Mouse (Mus musculus): ENCODE results near the gene Yipf2. TPM values are rescaled to one million over a fixed set of nuclear protein-coding genes. Genes with fewer than 3 reads are reported as not detected.

The Yipf2 gene
- total RNA-seq, 2 experiments from 2014 or later: 22.5 to 23.4 TPM

DNA sequence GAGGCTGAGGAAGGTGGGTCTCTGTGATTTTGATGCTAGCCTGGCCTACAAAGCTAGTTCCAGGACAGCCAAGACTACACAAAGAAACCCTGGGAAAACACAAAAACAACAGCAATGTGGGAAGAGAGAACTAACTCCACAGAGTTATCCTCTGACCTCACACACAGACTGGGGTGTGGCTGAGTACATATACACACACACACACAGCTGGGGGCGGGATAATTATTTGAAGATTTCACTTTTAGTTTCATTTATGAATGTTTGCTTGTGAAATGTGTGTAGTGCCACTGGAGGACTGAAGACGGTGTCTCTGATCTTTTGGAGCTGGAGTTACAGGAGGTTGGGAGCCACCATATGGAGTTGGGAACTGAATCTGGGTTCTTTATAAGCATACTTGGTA, 8.4 kb upstream of the Yipf2 start:
- DNase-seq (ENCODE audit: low spot score in 2 of 2): no peak

DNA sequence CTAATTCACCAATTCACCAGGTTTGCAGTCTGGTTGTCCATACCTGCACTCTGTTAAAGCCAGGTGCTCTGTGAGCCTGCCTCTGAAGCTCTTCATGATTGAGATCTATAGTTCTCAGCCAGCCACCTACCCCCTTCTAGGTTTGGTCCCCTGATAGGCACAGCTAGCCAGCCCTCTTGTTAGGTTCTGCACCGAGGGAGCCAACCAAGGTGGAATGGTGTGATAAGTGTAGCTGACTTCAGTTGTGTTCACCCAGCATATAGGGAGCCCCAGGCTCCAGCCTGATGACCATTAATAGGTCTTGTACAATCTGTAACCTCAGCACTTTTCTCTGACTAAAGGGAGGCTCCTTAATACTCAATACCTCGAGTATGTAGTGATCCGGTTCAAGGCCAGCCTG, 7.6 kb upstream of the Yipf2 start:
- DNase-seq (ENCODE audit: low spot score in 2 of 2): no peak

DNA sequence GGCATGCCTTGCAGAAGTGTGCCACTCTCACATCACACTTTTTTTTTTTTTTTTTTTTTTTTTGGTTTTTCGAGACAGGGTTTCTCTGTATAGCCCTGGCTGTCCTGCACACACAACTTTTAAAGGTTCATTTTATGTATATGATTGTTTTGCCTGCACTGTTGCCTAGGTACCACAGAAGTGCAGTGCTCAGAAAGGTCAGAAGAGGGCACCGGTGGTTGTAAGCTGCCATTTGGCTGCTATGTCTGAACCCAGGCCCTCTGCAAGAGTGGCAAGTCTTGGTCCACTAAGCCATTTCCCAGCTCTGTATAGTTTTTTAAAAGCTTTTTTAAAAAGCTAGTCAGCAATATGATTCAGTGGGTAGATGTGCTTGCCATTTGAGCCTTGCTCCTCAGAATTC, 5.6 kb upstream of the Yipf2 start:
- DNase-seq (ENCODE audit: low spot score in 2 of 2): no peak

DNA sequence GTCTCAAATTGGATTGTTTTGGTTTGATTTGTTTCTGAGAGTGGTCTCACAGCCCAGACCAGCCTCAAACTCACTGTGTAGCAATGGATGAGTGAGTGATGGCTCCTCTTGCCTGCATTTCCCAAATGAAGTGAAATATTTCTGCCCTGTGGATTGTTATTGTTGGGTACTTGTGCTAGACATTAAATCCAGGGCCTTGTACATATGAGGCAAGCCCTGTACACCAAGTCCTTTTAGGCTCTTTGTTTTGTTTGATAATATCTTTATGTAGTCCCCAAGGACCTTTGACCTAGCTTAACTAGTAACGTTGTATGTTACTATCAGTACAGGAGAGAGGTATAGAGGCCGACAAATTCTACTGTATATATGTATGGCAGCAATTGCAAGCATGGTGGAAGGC, 2.2 kb upstream of the Yipf2 start:
- DNase-seq (ENCODE audit: low spot score in 2 of 2): no peak

DNA sequence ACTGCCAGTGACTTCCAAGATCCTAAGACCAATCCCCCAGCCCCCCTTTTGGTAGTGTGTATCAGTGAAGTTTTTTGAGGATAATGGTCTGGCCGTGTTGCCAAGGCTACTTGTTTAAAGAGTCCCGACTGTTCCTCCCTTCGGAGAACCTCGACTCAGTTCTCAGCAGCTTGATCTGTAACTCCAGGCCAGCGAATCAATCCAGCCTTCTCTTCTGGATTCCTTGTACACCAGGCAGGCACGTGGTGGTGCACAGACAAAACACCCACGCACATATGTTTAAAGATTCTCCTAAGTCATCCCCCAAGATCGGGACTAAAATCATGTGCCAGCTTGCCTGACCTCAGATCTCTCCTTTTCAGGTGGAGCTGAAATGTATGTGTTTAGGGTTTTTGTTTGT, 1.7 kb upstream of the Yipf2 start:
- peak in 1 of 2 experiments; percentile 11 for DNase-seq (ENCODE audit: low spot score in 2 of 2)

DNA sequence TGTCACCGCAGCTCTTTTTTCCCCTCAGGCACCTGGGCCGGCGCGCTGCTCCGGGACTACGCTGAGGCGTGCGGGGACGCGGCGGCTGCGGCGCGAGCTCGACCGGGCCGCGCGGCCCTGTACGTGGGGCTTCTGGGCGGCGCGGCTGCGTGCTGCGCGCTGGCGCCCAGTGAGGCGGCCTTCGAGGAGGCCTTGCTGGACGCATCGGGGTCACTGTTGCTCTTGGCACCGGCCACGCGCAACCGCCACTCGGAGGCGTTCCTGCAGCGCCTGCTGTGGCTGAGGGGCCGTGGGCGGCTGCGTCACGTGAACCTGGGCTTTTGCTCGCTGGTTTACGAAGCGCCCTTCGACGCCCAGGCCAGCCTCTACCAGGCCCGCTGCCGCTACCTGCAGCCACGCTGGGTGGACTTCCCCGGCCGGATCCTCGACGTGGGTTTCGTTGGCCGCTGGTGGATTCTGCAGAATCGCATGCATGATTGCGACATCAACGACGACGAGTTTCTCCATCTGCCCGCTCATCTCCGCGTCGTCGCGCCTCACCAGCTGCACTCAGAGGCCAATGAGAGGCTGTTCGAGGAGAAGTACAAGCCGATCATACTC, 594 bp upstream of the Yipf2 start:
- DNase-seq (ENCODE audit: low spot score in 2 of 2): peak; percentile 60 to 74

DNA sequence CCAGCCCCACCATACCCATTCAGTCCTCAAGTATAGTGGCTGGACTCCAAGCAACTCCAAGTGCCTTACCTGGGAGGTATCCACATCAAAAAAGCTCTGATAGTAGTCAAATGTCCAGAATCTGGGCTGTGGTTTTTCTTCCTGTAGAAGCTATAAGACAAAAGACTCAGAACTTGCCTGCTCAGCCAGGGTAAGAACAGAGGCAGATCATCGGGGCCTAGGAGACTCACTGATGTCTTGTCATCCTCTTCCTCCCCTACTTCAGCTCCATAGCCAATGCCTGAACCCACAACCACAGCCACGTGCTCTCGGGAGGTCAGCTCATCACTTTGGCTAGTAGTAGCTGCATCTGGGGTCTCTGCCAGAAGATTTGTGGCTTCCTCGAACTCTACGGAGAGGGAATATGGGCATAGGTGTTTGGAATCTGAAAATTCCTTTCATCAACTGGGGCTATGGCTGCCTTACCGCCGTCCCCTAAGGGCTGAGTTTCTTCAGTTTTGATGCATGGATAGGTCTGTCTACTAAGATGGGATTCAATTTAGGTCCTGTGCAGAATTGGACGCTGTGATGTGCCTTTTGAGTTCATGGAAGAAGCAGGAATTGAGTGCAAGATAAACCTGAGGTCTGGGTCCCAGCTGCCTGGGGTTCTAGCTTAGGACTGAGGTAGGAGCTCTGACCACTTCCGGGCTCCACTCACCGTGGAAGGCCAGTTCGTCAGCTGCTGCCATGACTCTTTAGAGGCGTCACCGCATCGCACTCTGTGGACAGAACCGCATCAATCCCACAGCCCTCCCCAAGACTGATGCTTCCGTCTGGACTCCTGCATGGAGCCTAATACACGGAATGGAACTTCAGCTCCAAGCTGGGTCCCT, 561 bp downstream of the Yipf2 start:
- DNase-seq (ENCODE audit: low spot score in 2 of 2): no peak

DNA sequence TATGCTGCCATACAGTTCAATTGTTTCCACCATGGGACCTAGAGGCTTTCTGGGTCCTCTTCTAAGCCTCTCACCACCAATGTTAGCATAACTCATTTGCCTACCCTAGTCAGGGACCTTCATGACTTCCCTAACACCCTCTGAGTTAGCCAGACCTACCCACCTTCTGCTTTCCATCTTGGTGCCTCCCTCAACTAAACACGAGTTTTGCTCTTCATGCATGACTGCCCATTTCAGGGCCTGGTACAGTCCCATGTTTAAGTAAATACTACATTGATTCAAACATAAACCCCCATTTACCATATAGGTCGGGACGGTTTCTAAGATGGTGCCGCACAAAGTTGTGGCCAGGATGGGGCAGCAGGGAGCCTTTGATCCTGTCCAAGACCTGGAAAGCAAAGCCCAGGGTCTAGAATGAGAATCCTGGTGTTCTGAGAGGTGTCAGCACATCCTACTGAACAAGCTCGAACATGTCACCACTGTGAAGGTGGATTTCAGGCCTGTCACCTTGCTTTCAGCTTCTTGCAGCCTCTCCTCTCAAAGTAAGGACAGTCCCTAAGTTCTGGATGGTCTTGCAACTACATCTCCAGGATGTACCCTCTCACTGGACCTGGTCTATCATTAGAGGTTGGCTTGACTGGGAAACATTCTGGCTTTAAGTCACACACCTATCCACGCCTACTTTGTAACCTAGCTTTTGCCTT, 1.3 kb downstream of the Yipf2 start:
- no peak for DNase-seq (ENCODE audit: low spot score in 2 of 2)

DNA sequence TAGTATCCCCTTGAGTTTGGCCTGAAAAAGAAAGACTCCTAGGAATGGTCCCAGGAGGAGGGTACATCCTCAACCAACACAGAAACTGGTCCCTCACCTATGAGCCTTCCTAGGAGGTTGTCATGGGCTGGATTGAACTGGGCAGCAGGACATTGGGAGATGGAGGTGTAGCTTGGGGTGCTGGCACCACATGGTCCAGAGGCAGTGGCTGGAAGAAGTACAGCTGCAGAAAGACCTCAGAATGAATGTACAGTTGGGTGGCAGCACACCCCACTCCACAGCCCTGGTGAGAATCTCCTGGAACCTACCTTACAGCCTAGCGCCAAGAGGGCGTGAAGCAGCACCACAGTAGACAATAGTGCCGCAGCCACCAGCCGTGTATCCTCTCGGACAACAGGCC, 3.1 kb downstream of the Yipf2 start:
- no peak for DNase-seq (ENCODE audit: low spot score in 2 of 2)

DNA sequence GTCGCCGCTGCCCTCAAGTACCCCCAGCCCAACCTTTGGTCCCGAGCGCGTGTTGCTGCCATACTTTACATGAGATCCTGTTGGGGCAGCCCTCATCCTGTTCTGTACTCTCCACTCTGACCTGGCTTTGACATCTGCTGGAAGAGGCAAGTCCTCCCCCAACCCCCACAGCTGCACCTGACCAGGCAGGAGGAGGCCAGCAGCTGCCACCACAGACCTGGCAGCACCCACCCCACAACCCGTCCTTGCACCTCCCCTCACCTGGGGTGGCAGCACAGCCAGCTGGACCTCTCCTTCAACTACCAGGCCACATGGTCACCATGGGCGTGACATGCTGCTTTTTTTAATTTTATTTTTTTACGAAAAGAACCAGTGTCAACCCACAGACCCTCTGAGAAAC, 4.3 kb downstream of the Yipf2 start:
- no peak for DNase-seq (ENCODE audit: low spot score in 2 of 2)

DNA sequence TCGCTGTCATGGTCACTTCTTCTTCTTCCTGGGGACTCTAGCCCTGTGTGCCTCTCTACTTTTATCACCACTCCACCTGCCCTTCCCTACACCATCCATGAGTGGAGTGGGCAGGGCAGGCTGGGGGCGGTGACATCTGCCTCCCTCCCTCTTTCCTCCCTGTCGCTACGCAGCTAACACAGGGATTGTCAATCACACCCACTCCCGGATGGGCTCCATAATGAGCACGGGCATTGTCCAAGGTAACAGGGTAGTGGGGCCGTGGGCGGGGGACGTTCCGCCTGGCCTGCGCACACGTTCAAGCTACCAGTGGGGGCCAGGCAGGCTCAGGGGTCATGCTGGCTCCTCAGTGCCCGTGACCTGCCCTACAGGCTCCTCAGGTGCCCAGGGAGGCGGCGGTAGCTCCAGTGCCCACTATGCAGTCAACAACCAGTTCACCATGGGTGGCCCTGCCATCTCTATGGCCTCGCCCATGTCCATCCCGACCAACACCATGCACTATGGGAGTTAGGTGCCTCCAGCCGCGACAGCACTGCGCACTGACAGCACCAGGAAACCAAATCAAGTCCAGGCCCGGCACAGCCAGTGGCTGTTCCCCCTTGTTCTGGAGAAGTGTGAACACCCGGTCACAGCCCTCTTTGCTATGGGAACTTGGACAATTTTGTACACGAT, 4.8 kb downstream of the Yipf2 start:
- DNase-seq (ENCODE audit: low spot score in 2 of 2): peak in 1 of 2 experiments; percentile 18

DNA sequence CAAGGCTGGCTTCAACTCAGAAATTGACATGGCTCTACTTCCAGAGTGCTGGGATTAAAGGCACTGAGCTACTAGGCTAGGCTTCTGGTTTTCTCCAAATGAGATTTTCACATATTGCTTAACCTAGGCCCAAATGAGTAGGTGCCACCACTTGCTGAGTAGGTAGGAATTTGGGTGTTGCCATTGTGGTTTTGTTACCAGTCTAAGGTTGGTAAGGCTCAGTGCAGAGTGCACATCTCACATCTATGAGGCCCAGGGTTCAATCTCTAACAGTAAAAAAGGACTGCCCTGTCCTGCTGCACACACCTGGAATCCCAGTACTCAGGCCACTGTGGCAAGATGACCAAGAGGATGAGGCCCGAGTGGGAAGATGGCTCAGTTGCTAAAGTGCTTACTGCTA, 7.2 kb downstream of the Yipf2 start:
- DNase-seq (ENCODE audit: low spot score in 2 of 2): no peak

DNA sequence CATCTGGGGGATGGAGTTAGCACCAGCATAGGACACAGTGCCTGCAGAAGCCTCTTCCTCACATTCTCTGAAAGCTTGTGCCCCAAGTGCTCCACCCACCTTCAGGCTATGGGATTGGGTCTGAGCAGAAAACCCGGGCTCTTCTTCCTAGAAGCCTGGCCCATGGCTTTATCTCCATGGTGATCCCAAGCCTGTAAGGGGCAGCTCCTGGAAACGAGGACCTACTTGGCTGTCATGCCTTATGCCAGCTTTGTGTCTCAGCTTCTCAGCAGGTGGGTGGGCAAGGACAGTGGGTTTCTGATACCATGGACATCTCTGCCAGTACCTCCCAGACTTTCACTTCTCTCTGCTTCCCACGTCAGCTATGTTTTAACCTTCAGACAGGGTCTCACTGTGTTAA, 14.4 kb downstream of the Yipf2 start:
- DNase-seq (ENCODE audit: low spot score in 2 of 2): no peak

DNA sequence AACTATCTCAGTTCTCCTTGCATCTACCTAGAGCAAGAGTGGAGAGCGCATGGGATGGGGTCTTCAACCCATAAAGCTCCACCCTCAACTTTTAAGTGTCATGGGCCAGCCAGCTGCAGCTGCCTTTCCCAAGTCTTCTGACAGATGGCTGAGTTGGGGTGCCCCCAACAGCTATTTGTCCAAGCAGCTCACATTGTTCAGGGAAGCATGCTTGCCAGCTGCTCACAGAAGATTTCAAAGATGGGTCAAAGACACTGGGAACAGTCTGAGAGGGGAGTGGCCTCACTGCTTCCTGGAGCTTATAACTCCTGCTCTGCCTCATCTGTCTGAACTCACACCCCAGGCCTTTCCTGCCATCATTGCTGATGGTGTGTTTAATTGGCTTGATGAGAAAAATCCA, 16.3 kb downstream of the Yipf2 start:
- no peak for DNase-seq (ENCODE audit: low spot score in 2 of 2)

DNA sequence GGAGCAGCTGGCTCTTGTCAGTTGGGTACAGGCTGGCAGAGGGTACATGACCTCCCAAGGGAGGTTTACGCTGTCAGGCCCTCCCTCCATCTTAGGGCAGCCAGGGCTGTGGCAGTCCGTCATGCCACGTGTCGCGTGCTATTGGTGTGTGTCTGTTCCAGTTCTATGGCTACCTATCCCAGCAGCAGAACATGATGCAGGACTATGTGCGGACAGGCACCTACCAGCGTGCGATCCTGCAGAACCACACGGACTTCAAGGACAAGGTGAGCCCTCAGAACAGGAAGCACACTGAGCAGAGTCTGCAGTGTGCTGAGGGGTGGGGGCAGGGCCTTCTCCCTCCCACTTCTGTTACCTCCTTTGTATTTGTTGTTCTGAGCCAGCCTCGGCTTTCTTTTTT, 17.4 kb downstream of the Yipf2 start:
- no peak for DNase-seq (ENCODE audit: low spot score in 2 of 2)

DNA sequence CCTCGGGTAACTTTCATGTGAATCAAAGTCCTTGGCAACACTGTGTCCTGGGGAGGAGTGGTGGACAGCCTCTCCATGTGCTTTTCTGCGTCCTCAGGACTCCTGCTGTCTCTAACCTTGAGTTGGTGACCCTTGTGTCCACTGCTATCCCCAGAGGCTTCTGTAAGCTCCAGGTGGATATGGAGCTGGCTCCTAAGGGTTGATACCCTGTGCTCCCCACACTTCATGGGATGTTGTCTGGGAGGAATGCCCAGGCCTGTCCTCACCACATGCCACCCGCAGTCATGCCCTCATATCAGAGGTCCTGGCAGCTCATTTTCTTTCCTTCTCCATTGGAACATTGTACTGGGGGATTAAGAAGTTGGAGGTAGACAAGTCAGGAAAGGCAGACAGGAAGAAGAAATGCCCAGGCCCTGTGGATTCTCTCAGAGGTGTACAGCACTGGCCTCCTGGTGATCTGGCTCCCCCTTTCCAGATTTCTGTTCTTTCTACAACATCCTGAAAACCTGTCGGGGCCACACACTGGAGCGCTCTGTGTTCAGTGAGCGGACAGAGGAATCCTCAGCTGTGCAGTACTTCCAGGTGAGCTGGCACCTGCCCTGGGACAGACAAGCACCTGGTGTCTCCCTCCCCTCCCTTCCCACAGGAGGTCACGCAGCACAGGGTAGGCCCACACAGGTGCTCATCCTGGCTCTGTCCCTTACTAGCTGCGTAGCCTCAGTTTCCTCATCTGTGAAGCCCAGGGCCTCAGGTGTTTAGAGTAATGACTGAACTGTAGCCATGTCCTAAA, 18.4 kb downstream of the Yipf2 start:
- no peak for DNase-seq (ENCODE audit: low spot score in 2 of 2)

DNA sequence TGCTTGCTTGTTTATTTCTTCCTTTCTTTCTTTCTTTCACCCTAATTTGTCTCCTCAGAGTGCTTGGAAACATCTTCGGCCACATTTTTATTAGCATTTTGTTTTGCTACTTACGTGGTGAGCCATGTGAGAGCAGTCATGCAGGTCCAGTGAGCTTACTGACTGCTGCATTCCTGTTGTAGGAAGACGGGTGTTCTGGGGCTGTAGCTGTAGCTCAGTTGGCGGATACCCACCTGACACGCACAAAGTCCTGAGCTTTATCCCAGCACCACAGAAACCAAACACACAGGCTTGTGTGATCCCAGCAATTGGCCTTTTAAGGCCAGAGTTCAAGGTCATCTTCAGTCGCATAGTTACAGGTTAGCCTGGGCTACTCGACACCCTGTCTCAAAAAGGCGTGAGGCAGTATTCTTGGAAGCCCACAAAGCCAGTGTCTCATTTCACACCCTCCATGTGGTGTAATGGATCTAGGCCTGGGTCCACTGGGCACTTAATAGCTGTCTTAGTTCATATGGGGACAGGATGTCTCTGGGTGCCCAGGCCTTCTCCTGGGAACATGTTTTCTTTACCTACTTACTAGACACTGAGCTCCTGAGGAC, 23.9 kb downstream of the Yipf2 start:
- no peak for DNase-seq (ENCODE audit: low spot score in 2 of 2)

DNA sequence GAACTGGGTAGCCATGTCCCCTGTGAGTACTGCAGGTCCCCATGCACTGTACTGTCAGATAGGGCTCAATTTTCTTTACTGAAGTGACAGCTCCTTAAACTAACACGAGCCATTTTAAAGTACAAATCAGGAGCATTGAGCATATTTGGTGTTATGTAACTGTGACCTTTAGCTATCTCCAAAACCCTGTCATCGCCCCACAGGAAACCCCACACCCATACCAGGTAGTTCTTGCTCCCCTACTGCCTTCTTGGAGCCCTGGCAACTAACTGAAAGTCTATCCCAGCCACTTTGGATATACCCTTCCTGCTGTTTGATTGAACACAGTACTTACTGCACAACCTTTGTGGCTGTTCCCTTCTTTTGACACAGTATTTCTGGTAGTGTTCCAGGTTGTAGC, 25.6 kb downstream of the Yipf2 start:
- DNase-seq (ENCODE audit: low spot score in 2 of 2): no peak

DNA sequence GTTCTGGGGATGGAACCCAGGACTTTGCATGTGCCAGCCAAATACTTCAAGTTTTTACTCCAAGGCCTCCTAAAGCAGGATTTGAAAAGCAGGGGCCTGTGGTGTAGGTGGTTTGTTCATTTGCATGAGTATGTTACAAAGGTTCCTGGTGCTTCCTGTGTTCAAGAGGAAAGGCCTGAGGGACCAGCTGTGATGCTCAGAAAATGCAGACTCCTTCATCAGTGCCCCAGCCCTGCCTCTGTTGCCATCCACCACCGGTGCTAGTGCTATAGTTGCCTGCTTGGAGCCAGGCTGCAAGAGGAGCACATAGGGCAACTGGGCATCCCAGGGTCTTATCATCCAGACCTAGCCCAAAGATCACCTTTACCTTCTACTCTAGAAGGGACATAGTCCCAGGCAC, 26.1 kb downstream of the Yipf2 start:
- no peak for DNase-seq (ENCODE audit: low spot score in 2 of 2)

DNA sequence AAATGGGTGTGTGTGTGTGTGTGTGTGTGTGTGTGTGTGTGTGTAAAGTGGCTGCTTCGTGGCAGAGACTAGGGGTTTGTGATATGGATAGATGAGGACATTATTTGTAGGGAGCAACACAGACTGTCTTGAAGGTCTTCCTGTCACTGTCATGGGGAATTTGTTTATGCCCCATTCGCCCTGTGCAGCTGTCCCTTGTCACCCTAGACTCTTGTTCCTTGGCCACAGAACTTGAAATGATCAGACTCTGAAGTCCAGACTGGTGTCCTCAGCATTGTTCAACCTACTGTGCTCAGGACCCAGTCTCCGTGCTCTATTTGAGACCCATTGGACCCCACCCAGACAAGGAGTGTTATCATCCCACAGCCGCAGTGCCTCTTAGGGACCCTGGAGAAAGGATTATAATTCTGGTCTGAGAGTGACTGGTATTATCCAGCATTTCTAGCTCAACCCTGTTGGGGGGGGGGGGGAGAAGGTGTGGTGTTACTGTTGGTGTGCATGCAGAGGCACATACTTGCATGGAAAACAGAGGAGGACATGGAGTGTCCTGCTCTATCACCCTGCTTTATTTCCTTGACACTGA, 27.5 kb downstream of the Yipf2 start:
- no peak for DNase-seq (ENCODE audit: low spot score in 2 of 2)
